Mouse (Mus musculus): Measurements from ENCODE around the gene Rptor. TPM values are rescaled to one million over a fixed set of nuclear protein-coding genes. Genes with fewer than 3 reads are reported as not detected.

Gene Rptor
- polyA plus RNA-seq, 1 experiment from 2014 or later: 18.6 TPM

DNA sequence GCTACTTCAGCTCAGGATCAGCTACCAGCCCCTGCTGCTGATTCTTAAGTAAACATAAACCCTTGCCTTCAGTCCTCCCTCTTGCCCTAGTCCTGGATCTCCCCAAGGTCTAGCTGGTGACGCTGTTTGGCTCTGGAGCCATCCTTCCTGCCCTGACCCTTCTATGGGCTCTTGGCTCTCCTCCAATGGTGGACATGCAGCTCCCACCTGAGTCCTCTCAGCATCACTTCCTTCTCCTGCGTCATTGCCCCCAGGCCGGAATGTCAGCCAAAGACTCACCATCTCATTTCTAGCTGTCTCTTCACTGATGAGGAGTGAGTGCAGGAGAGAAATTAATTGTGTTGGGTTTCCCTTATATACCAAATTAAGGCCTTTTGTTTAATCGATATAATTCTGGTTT lies 165.8 kb downstream of the Rptor start:
- 94% methylated on average over 4 of the region's 4 CpGs for WGBS
- H3K4me3 ChIP-seq (replicated peaks): no peak overlapping the region
- no peak overlapping the region for H3K9ac ChIP-seq (replicated peaks)
- H3K27me3 ChIP-seq: no peaks in the 10 kb centered on the region
- H3K4me1 ChIP-seq (replicated peaks): peaks cover 8% of the 10 kb centered on the region
- peaks cover 15% of the 10 kb centered on the region for H3K36me3 ChIP-seq
- H3K4me2 ChIP-seq: no peak overlapping the region
- no peak for ATAC-seq (ENCODE audit: insufficient number of reproducible peaks, insufficient read depth, low FRiP score, low TSS enrichment, low read depth)
- no peaks in the 10 kb centered on the region for H3K9me3 ChIP-seq
- H3K27ac ChIP-seq: no peak overlapping the region

DNA sequence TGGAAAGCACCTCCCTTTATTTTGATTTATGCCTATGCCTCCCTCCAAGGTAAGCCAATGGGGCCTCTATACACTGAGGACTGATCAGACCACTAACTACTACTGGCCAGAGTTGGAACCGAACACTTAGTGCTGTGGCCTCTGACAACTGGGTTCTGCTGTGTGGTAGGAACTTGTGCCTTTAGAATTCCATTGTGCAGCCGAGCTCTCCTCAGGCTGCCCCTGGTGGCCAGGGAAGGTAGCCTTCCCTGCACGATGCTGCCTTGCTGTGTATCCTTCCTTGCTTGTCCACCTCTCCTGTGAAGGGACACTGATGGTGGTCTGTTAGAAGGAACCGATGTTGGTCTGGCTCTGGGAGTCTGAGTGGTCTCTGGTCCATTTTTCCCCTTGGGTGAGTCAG lies 167.0 kb downstream of the Rptor start:
- H3K9ac ChIP-seq (replicated peaks): no peak overlapping the region
- no peak overlapping the region for H3K27ac ChIP-seq
- no peak overlapping the region for H3K4me2 ChIP-seq
- H3K36me3 ChIP-seq: peaks cover 19% of the 10 kb centered on the region
- H3K27me3 ChIP-seq: no peaks in the 10 kb centered on the region
- H3K9me3 ChIP-seq: no peaks in the 10 kb centered on the region
- no peak for ATAC-seq (ENCODE audit: insufficient number of reproducible peaks, insufficient read depth, low FRiP score, low TSS enrichment, low read depth)
- 72% methylated on average over 4 of the region's 4 CpGs for WGBS
- H3K4me3 ChIP-seq (replicated peaks): no peak overlapping the region
- H3K4me1 ChIP-seq (replicated peaks): peaks cover 6% of the 10 kb centered on the region

DNA sequence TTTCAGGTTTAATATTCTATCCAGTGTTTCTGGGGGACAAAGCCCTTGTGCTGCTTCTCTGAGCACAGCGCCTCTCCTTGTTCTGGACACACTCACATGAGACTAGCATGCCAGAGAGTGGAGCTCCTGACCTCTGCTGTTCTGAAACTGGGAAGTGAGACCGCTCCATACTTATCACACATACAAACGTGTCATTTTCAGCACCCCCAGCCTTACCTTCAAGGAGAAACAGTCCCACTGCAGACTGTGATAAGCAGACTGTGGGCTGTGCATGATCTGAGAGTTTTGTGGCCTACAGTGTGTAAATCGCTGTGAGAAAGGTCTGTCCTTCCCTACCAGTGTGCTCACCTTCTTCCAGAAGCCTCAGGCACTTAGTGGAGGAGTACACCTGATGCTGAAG lies 168.3 kb downstream of the Rptor start:
- H3K4me2 ChIP-seq: no peak overlapping the region
- H3K27ac ChIP-seq: no peak overlapping the region
- no peaks in the 10 kb centered on the region for H3K4me1 ChIP-seq (replicated peaks)
- WGBS: 88% methylated on average over 4 of the region's 4 CpGs
- H3K27me3 ChIP-seq: no peaks in the 10 kb centered on the region
- no peak overlapping the region for H3K4me3 ChIP-seq (replicated peaks)
- H3K9ac ChIP-seq (replicated peaks): no peak overlapping the region
- H3K36me3 ChIP-seq: peaks cover 20% of the 10 kb centered on the region
- H3K9me3 ChIP-seq: peaks cover 7% of the 10 kb centered on the region
- no peak for ATAC-seq (ENCODE audit: insufficient number of reproducible peaks, insufficient read depth, low FRiP score, low TSS enrichment, low read depth)

DNA sequence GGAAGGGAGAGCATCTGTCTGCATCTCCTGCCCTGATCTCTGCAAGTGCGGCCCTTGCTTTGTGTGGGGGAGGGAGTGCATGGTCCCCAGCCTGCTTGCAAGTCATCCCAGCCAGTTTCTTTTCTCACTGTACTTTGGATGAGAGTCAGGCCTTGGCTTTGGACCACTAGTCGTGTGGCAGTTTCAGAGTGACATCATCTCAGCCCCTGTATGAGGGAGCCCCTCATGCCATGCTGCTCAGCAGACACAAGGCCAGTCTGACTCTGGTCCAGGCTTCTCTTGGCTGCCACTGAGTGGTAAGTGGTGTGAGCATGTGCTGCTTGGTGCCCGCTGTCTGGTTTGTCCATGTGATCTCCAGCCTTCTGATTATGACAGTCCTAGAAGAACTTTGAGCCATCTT lies 170.2 kb downstream of the Rptor start:
- Histone ChIP-seq H3K9ac (replicated peaks) (no peak overlapping the region), H3K4me2 (no peak overlapping the region), H3K4me1 (replicated peaks) (no peaks in the 10 kb centered on the region; the same call in 1 of the 2 replicates), H3K4me3 (replicated peaks) (no peak overlapping the region), H3K27ac (no peak overlapping the region), H3K27me3 (no peaks in the 10 kb centered on the region), H3K9me3 (peaks cover 12% of the 10 kb centered on the region), H3K36me3 (peaks cover 27% of the 10 kb centered on the region)
- WGBS: 87% methylated on average over 3 of the region's 3 CpGs
- no peak for ATAC-seq (ENCODE audit: insufficient number of reproducible peaks, insufficient read depth, low FRiP score, low TSS enrichment, low read depth)

DNA sequence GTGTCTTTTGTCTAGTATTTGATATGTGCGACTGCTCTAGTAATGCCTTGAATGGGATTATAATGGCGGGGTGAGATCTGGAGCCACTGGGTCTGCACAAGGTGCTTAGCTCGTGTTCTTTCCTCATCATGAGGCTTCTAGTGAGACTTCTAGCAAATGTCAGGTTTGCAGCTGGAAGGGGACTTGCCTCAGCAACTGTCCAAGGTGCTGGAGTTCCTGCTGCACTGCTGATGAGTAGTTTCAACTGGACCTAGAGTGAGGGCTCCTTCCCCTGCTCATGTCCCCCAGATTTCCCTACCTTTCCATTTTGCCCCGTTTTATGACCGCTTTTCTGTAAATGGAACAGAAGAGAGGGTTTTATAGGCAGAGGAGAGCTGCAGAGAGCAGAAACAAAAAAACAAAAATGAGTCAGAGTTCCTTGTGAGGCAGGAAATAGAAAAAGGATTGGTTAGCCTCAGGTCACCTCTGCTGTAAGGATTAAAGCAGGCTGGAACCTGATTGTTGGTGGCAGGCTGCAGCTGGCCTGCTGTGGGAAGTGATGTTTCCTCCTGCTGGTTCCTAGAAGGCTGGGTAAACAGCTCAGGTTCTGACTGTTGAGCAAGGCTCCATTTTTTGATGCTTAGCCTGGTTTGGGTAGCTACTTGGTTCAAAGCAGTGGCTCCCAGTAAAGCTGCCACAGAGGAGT lies 172.5 kb downstream of the Rptor start:
- Histone ChIP-seq H3K27ac (no peak overlapping the region), H3K27me3 (no peaks in the 10 kb centered on the region), H3K36me3 (peaks cover 28% of the 10 kb centered on the region), H3K4me1 (replicated peaks) (no peaks in the 10 kb centered on the region; the same call in 1 of the 2 replicates), H3K4me2 (no peak overlapping the region), H3K4me3 (replicated peaks) (no peak overlapping the region), H3K9ac (replicated peaks) (no peak overlapping the region), H3K9me3 (peaks cover 12% of the 10 kb centered on the region)
- no peak for ATAC-seq (ENCODE audit: insufficient number of reproducible peaks, insufficient read depth, low FRiP score, low TSS enrichment, low read depth)
- WGBS: 79% methylated on average over 5 of the region's 5 CpGs

DNA sequence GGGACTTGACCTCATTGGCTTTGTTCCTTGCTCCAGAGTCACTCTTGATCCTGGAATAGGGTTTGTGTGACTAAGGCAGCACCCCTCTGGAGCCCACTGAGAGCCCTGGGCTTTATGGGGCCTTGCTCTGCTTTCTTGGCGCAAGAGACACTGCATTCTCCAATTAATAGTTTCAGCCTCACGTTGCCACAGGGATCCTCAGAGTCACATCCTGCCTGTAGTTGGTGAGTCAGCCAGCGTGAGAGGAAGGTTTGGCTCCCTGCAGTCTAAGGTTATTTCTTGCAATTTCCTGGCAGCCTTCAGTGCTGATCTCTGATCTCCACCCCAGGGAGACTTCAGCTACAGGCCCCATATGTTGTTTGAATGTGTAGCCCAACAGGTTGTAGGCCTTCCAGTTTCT lies 174.5 kb downstream of the Rptor start:
- 52% methylated on average over 3 of the region's 3 CpGs for WGBS
- H3K9ac ChIP-seq (replicated peaks): no peak overlapping the region
- ATAC-seq (ENCODE audit: insufficient number of reproducible peaks, insufficient read depth, low FRiP score, low TSS enrichment, low read depth): no peak
- no peak overlapping the region for H3K4me3 ChIP-seq (replicated peaks)
- H3K4me2 ChIP-seq: no peak overlapping the region
- H3K27me3 ChIP-seq: no peaks in the 10 kb centered on the region
- no peak overlapping the region for H3K27ac ChIP-seq
- H3K9me3 ChIP-seq: peaks cover 12% of the 10 kb centered on the region
- H3K36me3 ChIP-seq: peaks cover 30% of the 10 kb centered on the region
- no peaks in the 10 kb centered on the region; the same call in 1 of the 2 replicates for H3K4me1 ChIP-seq (replicated peaks)

DNA sequence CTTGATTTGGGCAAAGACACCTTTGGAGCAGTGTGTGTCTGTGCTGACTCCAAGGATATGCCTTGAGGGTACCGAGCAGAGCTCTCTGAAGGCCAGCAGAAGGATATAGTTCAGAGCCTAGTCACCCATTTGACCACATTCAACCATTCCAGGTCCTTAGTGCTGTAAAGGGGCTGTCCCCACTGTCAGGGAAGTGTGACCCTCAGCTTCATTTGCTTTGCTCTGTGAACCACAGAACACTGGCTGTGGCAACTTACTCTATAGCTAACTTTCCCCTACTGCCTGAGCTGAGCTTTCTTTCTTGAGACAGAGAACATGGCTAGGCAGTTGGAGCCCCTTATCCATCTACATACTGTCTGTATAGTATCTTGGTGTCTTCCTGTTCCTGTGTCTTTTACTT lies 175.2 kb downstream of the Rptor start:
- Histone ChIP-seq H3K9ac (replicated peaks) (no peak overlapping the region), H3K4me3 (replicated peaks) (no peak overlapping the region), H3K36me3 (peaks cover 35% of the 10 kb centered on the region), H3K4me1 (replicated peaks) (no peaks in the 10 kb centered on the region; the same call in 1 of the 2 replicates), H3K27ac (no peak overlapping the region), H3K27me3 (no peaks in the 10 kb centered on the region), H3K9me3 (peaks cover 12% of the 10 kb centered on the region), H3K4me2 (no peak overlapping the region)
- ATAC-seq (ENCODE audit: insufficient number of reproducible peaks, insufficient read depth, low FRiP score, low TSS enrichment, low read depth): no peak
- WGBS: 88% methylated on average over 1 of the region's 1 CpGs

DNA sequence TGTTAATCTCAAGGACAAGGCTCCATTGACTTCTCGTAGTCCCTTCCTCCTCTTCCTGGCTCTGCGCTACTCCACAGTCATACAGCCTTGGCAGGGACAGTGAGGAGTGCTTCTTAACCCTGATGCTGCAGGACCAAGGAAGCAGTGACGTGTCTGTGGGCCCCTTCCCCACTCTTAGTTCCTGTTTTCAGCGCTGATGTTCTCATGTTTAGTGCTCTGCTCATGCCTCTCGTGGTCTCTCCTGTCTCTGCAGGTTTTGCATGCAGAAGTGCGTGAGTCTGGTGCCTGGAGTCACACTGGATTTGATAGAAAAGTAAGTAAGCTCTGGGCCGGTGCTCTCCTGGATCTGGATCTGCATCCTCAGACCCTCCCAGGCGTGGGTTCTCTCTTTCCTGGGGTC lies 177.6 kb downstream of the Rptor start:
- 87% methylated on average over 8 of the region's 8 CpGs for WGBS
- Histone ChIP-seq H3K4me3 (replicated peaks) (no peak overlapping the region), H3K9ac (replicated peaks) (no peak overlapping the region), H3K27me3 (no peaks in the 10 kb centered on the region), H3K4me2 (no peak overlapping the region), H3K4me1 (replicated peaks) (no peaks in the 10 kb centered on the region; the same call in 1 of the 2 replicates), H3K36me3 (peaks cover 39% of the 10 kb centered on the region), H3K27ac (no peak overlapping the region), H3K9me3 (peaks cover 11% of the 10 kb centered on the region)
- ATAC-seq (ENCODE audit: insufficient number of reproducible peaks, insufficient read depth, low FRiP score, low TSS enrichment, low read depth): no peak

DNA sequence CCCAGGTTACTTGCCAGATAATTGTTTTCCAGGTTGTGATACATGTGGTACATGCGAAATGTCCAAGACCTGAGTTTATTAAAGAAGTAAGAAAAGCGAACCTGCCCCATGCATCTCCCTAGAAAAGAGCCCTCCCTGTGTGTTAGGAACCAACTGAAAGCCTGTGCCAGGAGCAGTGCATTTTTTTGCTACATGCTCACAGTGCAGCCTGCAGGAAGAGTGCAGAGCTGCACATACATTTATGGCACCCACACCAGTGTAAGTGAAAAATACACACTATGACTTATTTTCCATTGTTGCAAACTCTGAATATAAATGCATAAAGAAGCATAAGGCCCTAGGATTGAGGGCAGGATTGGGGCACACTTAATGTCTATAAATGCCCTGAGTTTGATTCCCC lies 178.5 kb downstream of the Rptor start:
- Histone ChIP-seq H3K27ac (no peak overlapping the region), H3K4me3 (replicated peaks) (no peak overlapping the region), H3K27me3 (no peaks in the 10 kb centered on the region), H3K4me2 (no peak overlapping the region), H3K4me1 (replicated peaks) (no peaks in the 10 kb centered on the region; the same call in 1 of the 2 replicates), H3K36me3 (peaks cover 43% of the 10 kb centered on the region), H3K9me3 (peaks cover 3% of the 10 kb centered on the region), H3K9ac (replicated peaks) (no peak overlapping the region)
- ATAC-seq (ENCODE audit: insufficient number of reproducible peaks, insufficient read depth, low FRiP score, low TSS enrichment, low read depth): no peak
- WGBS: 94% methylated on average over 2 of the region's 2 CpGs

DNA sequence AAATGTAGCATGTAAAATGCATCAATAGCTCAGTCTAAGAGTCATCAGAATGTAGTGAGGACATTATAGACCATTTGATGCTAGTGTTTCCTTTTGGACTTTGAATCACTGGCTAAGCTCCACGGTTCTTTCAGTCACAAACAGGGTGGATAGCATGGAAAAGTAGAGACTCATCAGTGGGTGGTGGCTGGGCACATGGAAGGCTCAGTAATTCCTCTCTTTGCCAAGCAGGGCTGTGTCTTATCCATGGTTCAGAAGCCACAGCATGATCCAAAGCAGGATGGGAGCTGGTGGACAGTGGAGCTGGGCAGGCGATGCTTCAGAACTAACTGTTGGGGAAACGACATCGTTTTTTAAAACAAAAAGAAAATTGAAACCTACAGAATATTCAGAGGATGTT lies 179.0 kb downstream of the Rptor start:
- no peaks in the 10 kb centered on the region for H3K27me3 ChIP-seq
- H3K4me1 ChIP-seq (replicated peaks): no peaks in the 10 kb centered on the region; the same call in 1 of the 2 replicates
- no peak overlapping the region for H3K27ac ChIP-seq
- ATAC-seq (ENCODE audit: insufficient number of reproducible peaks, insufficient read depth, low FRiP score, low TSS enrichment, low read depth): no peak
- no peaks in the 10 kb centered on the region for H3K9me3 ChIP-seq
- WGBS: 90% methylated on average over 4 of the region's 4 CpGs
- no peak overlapping the region for H3K4me2 ChIP-seq
- no peak overlapping the region for H3K4me3 ChIP-seq (replicated peaks)
- H3K9ac ChIP-seq (replicated peaks): no peak overlapping the region
- H3K36me3 ChIP-seq: peaks cover 37% of the 10 kb centered on the region

DNA sequence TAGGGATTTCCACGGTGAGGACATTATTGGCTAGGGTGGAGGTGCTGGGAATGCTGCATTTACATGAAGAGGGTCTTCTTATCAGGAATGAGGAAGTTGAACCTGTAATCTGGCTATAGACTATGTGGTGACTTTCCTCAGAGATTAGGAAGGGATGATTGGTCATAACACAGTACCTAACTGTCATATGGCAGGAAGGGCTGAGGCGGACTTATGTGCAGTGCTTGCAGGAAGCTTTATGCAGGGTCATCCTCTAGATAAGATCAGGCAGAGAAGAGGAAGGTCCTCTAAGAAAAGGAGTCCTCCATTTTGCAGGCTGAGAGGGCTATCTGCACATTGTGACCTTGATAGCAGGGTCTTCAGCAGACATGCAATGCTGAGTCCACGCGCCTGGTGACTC lies 180.9 kb downstream of the Rptor start:
- Histone ChIP-seq H3K9me3 (no peaks in the 10 kb centered on the region), H3K27me3 (no peaks in the 10 kb centered on the region), H3K4me1 (replicated peaks) (0 out of 2 replicates have a peak, but pooled peaks cover 4% of the 10 kb centered on the region), H3K4me3 (replicated peaks) (no peak overlapping the region), H3K4me2 (no peak overlapping the region), H3K27ac (no peak overlapping the region), H3K9ac (replicated peaks) (no peak overlapping the region), H3K36me3 (peaks cover 40% of the 10 kb centered on the region)
- WGBS: 91% methylated on average over 4 of the region's 4 CpGs
- no peak for ATAC-seq (ENCODE audit: insufficient number of reproducible peaks, insufficient read depth, low FRiP score, low TSS enrichment, low read depth)
